Mouse (Mus musculus) forebrain, postnatal 0 days (tissue): ENCODE data around the gene Mgll. TPM values are rescaled to one million over a fixed set of nuclear protein-coding genes. Genes with fewer than 3 reads are reported as not detected.

Experiments
- ATAC-seq: fragments of 200-750 bp; cut with Nextera tagmentation; 2 replicates; pipeline ENCODE4 v1.8.0; 2017; ENCODE audit warnings: mild to moderate bottlenecking, moderate library complexity
- DNase-seq: peaks from one replicate; pipeline ENCODE4 v3.0.0-alpha.2; 2015
- H3K27ac ChIP-seq: fragments of 300-500 bp; sonication (generic); 2 replicates; pipeline ENCODE4 v1.5.1; 2014; ENCODE audit warnings: low read depth, mild to moderate bottlenecking, antibody characterized with exemption, low read length, moderate library complexity, mixed read lengths
- H3K27me3 ChIP-seq: fragments of 300-500 bp; sonication (generic); 2 replicates; pipeline ENCODE4 v1.6.1; 2014; ENCODE audit warnings: mild to moderate bottlenecking, low read length, mixed read lengths; ENCODE audit not compliant: insufficient read depth
- H3K36me3 ChIP-seq: fragments of 300-500 bp; sonication (generic); 2 replicates; pipeline ENCODE4 v1.6.1; 2014; ENCODE audit warnings: mild to moderate bottlenecking, moderate library complexity; ENCODE audit not compliant: insufficient read depth
- H3K4me1 ChIP-seq: fragments of 300-500 bp; sonication (generic); 2 replicates; pipeline ENCODE4 v1.6.1; 2014; ENCODE audit warnings: antibody characterized with exemption; ENCODE audit not compliant: insufficient read depth
- H3K4me2 ChIP-seq: fragments of 300-500 bp; sonication (generic); 2 replicates; pipeline ENCODE4 v1.6.1; 2014; ENCODE audit warnings: low read depth, mild to moderate bottlenecking, moderate library complexity
- H3K4me3 ChIP-seq: fragments of 300-500 bp; sonication (generic); 2 replicates; pipeline ENCODE4 v1.5.1; 2014; ENCODE audit warnings: low read depth, low read length, mixed read lengths
- H3K9ac ChIP-seq: fragments of 300-500 bp; sonication (generic); 2 replicates; pipeline ENCODE4 v1.6.1; 2014; ENCODE audit warnings: mild to moderate bottlenecking
- H3K9me3 ChIP-seq: fragments of 300-500 bp; sonication (generic); 2 replicates; pipeline ENCODE4 v1.6.1; 2016; ENCODE audit warnings: low read length
- CTCF ChIP-seq: sonication (generic); IDR thresholded peaks from 2 replicates; pipeline ENCODE4 v1.5.1; 2016; ENCODE audit warnings: antibody characterized with exemption, control low read depth, low read depth
- WGBS: fragments of 180-500 bp; shearing (Covaris S2); extraction: QIAGEN DNeasy Blood & Tissue Kit; methylation state at CpG from one replicate; pipeline ENCODE4 v1.1.7; 2014; 5-methylcytosine and 5-hydroxymethylcytosine counted together
- polyA plus RNA-seq: library from polyadenylated mRNA; unstranded; fragments of >200 nt; fragmentation: Nextera tagmentation; extraction: Ambion mirVana; gene quantifications from 2 replicates; pipeline ENCODE4 v1.2.1, GENCODE M21; 2015
- total RNA-seq: library from RNA; depleted of rRNA; stranded (reverse); fragments of >200 nt; gene quantifications from 2 replicates; pipeline ENCODE4 v1.2.3, GENCODE M21; 2014

Gene Mgll
- total and polyA plus RNA-seq, 2 experiments from 2014 or later = 35.1 to 60.7 TPM

DNA sequence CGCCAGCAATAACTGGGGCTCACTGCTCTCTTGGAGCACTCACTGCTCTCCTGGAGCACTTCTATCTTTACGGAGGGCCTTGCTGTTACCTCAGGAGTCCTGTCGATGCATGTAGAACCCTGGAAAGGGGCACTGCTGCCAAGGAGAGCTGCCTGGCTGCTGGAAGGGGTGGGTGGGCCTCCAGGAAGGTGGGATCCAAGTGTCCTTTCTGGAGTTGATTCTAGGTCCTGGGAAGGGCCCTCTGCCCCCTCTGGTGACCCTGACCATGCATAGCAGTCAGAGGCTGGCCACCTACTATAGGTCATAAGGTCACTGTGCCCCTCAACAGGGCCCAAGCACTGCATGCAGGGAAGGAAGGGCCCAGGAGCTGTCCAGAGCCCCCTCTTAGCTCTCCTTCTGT lies 102.8 kb downstream of the Mgll start:
- Histone ChIP-seq H3K4me2 (no peak overlapping the region), H3K36me3 (no peaks in the 10 kb centered on the region), H3K27ac (no peak overlapping the region), H3K9ac (no peak overlapping the region), H3K4me3 (no peak overlapping the region), H3K4me1 (0 out of 2 replicates have a peak, but pooled peaks cover 5% of the 10 kb centered on the region), H3K9me3 (no peaks in the 10 kb centered on the region), H3K27me3 (no peaks in the 10 kb centered on the region)
- no peak; the same call in 1 of the 2 replicates for ATAC-seq
- 60% methylated on average over 3 of the region's 3 CpGs for WGBS
- no peak for DNase-seq
- TF ChIP-seq CTCF = no peak

DNA sequence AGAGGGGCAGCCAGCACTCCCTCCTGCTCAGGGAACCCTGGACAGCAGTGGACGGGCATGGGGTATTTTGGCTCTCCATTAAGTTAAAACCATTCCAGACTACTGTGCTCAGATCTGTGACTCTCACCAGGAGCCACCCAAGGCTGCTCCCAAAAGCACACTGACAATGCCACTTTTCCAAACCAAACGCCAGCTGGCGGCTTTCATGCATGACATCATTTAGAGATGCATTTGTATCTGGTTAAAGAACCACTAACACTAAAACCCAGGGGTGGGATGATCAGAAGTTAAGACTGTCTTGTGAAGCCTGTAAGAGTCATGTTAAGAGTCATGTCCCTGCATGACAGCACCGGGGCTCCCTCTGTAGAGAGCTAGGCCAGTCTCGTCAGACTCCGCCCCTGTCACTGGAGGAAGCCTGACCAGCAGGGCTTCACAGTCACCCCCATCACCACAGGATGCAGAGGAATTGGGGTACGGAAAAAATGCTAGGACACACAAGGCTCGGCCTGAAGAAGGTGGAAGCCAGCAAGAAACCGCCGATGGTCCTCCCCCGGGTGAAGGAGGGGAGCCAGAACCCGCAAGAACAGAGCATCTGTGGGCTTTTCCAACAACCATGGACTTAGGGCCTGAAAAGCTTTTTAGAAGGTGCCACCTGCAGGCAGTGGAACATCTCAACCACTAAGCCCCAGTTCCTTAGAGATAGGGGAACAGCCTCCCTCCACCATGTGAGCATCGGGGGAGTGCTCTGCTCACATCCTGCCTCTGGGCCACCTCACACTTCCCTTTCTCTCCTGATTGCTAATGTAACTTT lies 103.4 kb downstream of the Mgll start:
- DNase-seq = peak; percentile 47
- H3K27ac ChIP-seq = no peak overlapping the region

DNA sequence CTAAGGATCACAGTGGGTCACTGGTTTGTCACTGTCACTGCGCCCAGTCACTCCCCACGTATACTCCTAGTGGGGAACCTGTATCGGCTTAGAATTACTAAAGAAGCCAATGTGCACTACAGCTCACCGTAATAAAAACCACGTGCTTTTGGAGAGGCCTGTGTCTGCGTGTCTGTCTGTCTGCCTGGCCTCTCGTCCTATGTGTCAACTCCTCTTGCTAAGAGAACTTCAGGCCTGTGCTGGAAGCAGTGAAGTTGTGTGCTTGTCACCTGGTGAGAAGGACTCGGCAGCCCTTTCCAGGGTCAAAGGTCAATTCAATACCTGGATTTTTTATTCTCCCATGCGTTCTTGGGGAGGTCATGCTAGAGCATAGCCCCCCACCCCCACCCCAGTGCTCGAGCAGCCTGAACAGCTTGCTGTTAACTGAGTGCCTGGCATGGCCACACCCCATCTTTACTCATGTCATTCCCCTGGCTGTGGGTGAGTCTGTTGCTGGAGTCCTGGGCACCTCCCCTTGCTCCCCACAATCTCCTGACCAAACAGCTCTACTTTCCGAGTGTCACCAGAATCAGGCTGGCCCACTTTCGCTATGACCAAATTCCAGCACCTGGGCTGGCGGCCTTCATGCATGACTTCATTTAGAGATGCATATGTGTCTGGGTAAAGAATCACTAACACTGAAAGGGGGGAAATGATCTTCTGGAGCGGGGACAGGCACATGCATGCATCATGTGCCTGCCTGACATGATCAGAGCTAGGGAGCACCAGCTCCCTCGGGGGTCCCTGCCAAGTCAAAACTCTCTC lies 104.2 kb downstream of the Mgll start:
- DNase-seq (no peak), ATAC-seq (no peak)
- 78% methylated on average over 15 of the region's 15 CpGs for WGBS

More for the DNA sequence above, 103.4 kb downstream of the Mgll start:
- H3K9me3 ChIP-seq = no peaks in the 10 kb centered on the region
- peak; percentile 17; the same call in 1 of the 2 replicates for TF ChIP-seq CTCF
- 60% methylated on average over 13 of the region's 13 CpGs for WGBS
- no peak overlapping the region for H3K9ac ChIP-seq
- H3K36me3 ChIP-seq = no peaks in the 10 kb centered on the region
- no peak overlapping the region for H3K4me3 ChIP-seq
- no peaks in the 10 kb centered on the region for H3K27me3 ChIP-seq
- H3K4me2 ChIP-seq = no peak overlapping the region
- 0 out of 2 replicates have a peak, but pooled peaks cover 5% of the 10 kb centered on the region for H3K4me1 ChIP-seq
- ATAC-seq = peak; percentile 28

DNA sequence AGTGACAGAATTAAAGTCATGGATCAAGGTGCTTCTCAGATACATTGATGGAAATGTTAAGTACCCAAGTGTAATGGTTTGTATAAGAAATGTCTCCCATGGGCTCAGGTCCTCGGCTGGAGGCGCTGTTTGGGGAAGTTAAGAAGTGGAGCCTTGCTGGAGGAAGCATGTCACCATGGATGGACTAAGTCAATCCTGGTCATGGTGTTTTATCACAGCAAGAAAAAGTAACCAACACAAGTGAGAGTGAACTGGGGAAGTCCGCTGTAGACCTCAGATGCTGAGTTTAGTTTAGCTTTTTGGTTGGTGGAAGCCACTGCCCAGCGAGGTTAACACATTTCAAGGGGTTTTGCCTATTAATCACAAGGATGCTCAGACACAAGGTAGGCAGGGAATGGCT lies 105.4 kb downstream of the Mgll start:
- Histone ChIP-seq H3K27ac (no peak overlapping the region), H3K4me3 (no peak overlapping the region), H3K4me2 (no peak overlapping the region), H3K9me3 (no peaks in the 10 kb centered on the region), H3K9ac (no peak overlapping the region), H3K27me3 (no peaks in the 10 kb centered on the region), H3K36me3 (no peaks in the 10 kb centered on the region), H3K4me1 (0 out of 2 replicates have a peak, but pooled peaks cover 5% of the 10 kb centered on the region)
- ATAC-seq (no peak), DNase-seq (no peak)
- TF ChIP-seq CTCF = no peak
- 91% methylated on average over 4 of the region's 4 CpGs for WGBS

More for the DNA sequence above, 104.2 kb downstream of the Mgll start:
- no peaks in the 10 kb centered on the region for H3K27me3 ChIP-seq
- no peak overlapping the region for H3K4me3 ChIP-seq
- H3K27ac ChIP-seq = no peak overlapping the region
- H3K4me1 ChIP-seq = 0 out of 2 replicates have a peak, but pooled peaks cover 5% of the 10 kb centered on the region
- H3K9me3 ChIP-seq = no peaks in the 10 kb centered on the region
- no peak overlapping the region for H3K9ac ChIP-seq
- no peaks in the 10 kb centered on the region for H3K36me3 ChIP-seq
- TF ChIP-seq CTCF = no peak
- no peak overlapping the region for H3K4me2 ChIP-seq

DNA sequence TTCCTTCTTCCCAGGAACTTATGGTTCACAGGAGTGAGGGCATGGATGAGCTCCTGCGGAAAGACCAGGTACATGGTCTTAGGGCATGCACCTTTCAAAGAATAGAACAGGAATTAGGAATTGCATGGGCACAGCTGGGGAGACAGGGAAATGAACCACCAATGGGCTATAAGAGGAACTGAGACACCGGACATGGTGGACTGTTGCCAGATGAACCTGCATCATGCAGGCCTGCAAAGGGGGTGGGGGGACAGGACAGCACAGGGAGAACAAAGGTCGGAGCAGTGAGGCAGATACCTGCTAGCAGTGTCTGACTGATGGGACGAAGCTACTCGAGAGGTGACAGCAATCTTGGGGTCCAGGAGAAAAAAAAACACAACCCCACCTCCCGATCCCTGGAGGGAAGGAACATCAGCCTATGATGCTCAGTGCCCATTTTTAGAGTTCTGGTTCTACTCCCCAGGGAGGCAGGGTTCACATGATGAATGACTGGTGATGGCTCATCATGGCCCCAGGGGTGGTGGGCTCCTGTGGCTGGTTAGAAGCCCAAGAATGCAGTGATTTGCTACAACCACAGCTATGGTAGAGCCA lies 106.0 kb downstream of the Mgll start:
- Histone ChIP-seq H3K27ac (no peak overlapping the region), H3K9ac (no peak overlapping the region), H3K4me2 (no peak overlapping the region), H3K27me3 (no peaks in the 10 kb centered on the region), H3K9me3 (no peaks in the 10 kb centered on the region), H3K4me1 (0 out of 2 replicates have a peak, but pooled peaks cover 5% of the 10 kb centered on the region), H3K4me3 (no peak overlapping the region), H3K36me3 (no peaks in the 10 kb centered on the region)
- no peak for DNase-seq
- no peak for ATAC-seq
- no peak for TF ChIP-seq CTCF
- 89% methylated on average over 6 of the region's 6 CpGs for WGBS

DNA sequence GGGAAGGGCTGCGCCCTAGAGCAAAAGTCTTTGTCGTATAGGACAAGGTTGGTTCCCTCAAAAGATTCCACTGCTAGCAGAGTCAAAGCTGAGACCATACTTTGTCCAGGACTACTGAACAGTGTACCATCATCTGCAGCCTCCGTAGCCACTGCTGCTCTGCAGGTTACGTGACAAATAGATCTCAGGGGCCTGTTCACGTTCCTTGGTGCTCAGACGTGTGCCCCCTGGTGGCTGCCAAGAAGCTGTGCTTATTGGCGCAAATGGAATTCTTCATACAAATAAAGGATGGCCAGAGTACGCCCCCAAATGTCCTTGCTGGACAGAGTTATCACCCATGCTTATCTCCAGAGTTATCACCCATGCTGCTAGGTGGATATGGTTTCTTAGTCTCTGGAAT lies 107.2 kb downstream of the Mgll start:
- H3K27me3 ChIP-seq = no peaks in the 10 kb centered on the region
- no peak overlapping the region for H3K4me3 ChIP-seq
- no peak overlapping the region for H3K9ac ChIP-seq
- ATAC-seq (peak; percentile 65; the same call in 1 of the 2 replicates), DNase-seq (peak; percentile 91)
- H3K4me1 ChIP-seq = 0 out of 2 replicates have a peak, but pooled peaks cover 5% of the 10 kb centered on the region
- peaks cover 12% of the 10 kb centered on the region for H3K36me3 ChIP-seq
- peak; percentile 96 for TF ChIP-seq CTCF
- H3K4me2 ChIP-seq = no peak overlapping the region
- no peaks in the 10 kb centered on the region for H3K9me3 ChIP-seq
- no peak overlapping the region for H3K27ac ChIP-seq
- WGBS = 24% methylated on average over 8 of the region's 8 CpGs
